Mouse (Mus musculus) neural tube, embryonic 13.5 days (tissue): ENCODE results near the gene Edn3. TPM values are rescaled to one million over a fixed set of nuclear protein-coding genes. Genes with fewer than 3 reads are reported as not detected.
A peak's percentile ranks its signal among the peaks of the same experiment; 100 is the strongest.

Experiments used
- ATAC-seq: fragments of 200-750 bp; cut with Nextera tagmentation; 2 replicates; pipeline ENCODE4 v1.8.0; 2017; ENCODE audit warnings: low read depth, mild to moderate bottlenecking, moderate TSS enrichment, moderate library complexity
- H3K27ac ChIP-seq: fragments of 300-500 bp; sonication (generic); replicated peaks from 2 replicates; pipeline ENCODE4 v1.5.1; 2015; ENCODE audit warnings: moderate library complexity, mild to moderate bottlenecking, inconsistent platforms
- H3K27me3 ChIP-seq: fragments of 300-500 bp; sonication (generic); 2 replicates; pipeline ENCODE4 v1.6.1; 2015; ENCODE audit warnings: mild to moderate bottlenecking, inconsistent platforms
- H3K36me3 ChIP-seq: fragments of 300-500 bp; sonication (generic); 2 replicates; pipeline ENCODE4 v1.6.1; 2015; ENCODE audit warnings: mild to moderate bottlenecking, inconsistent platforms
- H3K4me1 ChIP-seq: fragments of 300-500 bp; sonication (generic); replicated peaks from 2 replicates; pipeline ENCODE4 v1.6.1; 2015; ENCODE audit warnings: inconsistent platforms
- H3K4me2 ChIP-seq: fragments of 300-500 bp; sonication (generic); 2 replicates; pipeline ENCODE4 v1.6.1; 2015; ENCODE audit warnings: inconsistent platforms, mild to moderate bottlenecking, moderate library complexity
- H3K4me3 ChIP-seq: fragments of 300-500 bp; sonication (generic); 2 replicates; pipeline ENCODE4 v1.5.1; 2015; ENCODE audit warnings: mild to moderate bottlenecking, inconsistent platforms
- H3K9ac ChIP-seq: fragments of 300-500 bp; sonication (generic); 2 replicates; pipeline ENCODE4 v1.6.1; 2015; ENCODE audit warnings: moderate library complexity, mild to moderate bottlenecking, inconsistent platforms
- H3K9me3 ChIP-seq: fragments of 300-500 bp; sonication (generic); 2 replicates; pipeline ENCODE4 v1.6.1; 2016; ENCODE audit warnings: inconsistent platforms
- WGBS: fragments of 180-500 bp; shearing (Covaris S2); methylation state at CpG from one replicate; pipeline ENCODE4 v1.1.7; 2015; 5-methylcytosine and 5-hydroxymethylcytosine counted together
- polyA plus RNA-seq: library from polyadenylated mRNA; unstranded; fragments of >200 nt; fragmentation: Nextera tagmentation; extraction: Ambion mirVana; gene quantifications from 2 replicates; pipeline ENCODE4 v1.2.1, GENCODE M21; 2015

Gene Edn3
- polyA plus RNA-seq, 1 experiment from 2014 or later = 7.8 TPM

- no peak overlapping the region for H3K27ac ChIP-seq
- ATAC-seq = no peak
- peaks cover 6% of the 10 kb centered on the region; the same call in 1 of the 2 replicates for H3K9me3 ChIP-seq
- no peaks in the 10 kb centered on the region for H3K4me1 ChIP-seq
- no peak overlapping the region for H3K9ac ChIP-seq
- WGBS = 71% methylated on average over 6 of the region's 6 CpGs
- H3K4me2 ChIP-seq = no peak overlapping the region
- no peaks in the 10 kb centered on the region for H3K36me3 ChIP-seq
- H3K27me3 ChIP-seq = no peaks in the 10 kb centered on the region
- no peak overlapping the region for H3K4me3 ChIP-seq
These were observed 42.0 kb downstream of the Edn3 start for GRCm38 (mm10) chr2:174802453-174802852.

- H3K4me2 ChIP-seq = no peak overlapping the region
- H3K27ac ChIP-seq = no peak overlapping the region
- no peak for ATAC-seq
- H3K36me3 ChIP-seq = no peaks in the 10 kb centered on the region
- H3K4me1 ChIP-seq = no peaks in the 10 kb centered on the region
- H3K27me3 ChIP-seq = no peaks in the 10 kb centered on the region
- no peak overlapping the region for H3K4me3 ChIP-seq
- no peak overlapping the region for H3K9ac ChIP-seq
- 88% methylated on average over 1 of the region's 1 CpGs for WGBS
- peaks cover 6% of the 10 kb centered on the region; the same call in 1 of the 2 replicates for H3K9me3 ChIP-seq
These were observed 43.2 kb downstream of the Edn3 start for GRCm38 (mm10) chr2:174803661-174804060.

GRCm38 (mm10) chr2:174807900-174808299 lies 47.5 kb downstream of the Edn3 start:
- no peaks in the 10 kb centered on the region for H3K4me1 ChIP-seq
- no peaks in the 10 kb centered on the region for H3K36me3 ChIP-seq
- H3K9ac ChIP-seq = no peak overlapping the region
- ATAC-seq = no peak
- H3K4me2 ChIP-seq = no peak overlapping the region
- H3K9me3 ChIP-seq = peaks cover 6% of the 10 kb centered on the region; the same call in 1 of the 2 replicates
- H3K27me3 ChIP-seq = no peaks in the 10 kb centered on the region
- no peak overlapping the region for H3K4me3 ChIP-seq
- no peak overlapping the region for H3K27ac ChIP-seq
- 66% methylated on average over 2 of the region's 2 CpGs for WGBS

GRCm38 (mm10) chr2:174809296-174809695 lies 48.9 kb downstream of the Edn3 start:
- Histone ChIP-seq H3K9me3 (peaks cover 2% of the 10 kb centered on the region; the same call in 1 of the 2 replicates), H3K4me1 (no peaks in the 10 kb centered on the region), H3K9ac (no peak overlapping the region), H3K36me3 (no peaks in the 10 kb centered on the region), H3K27ac (no peak overlapping the region), H3K4me3 (no peak overlapping the region), H3K4me2 (no peak overlapping the region), H3K27me3 (no peaks in the 10 kb centered on the region)
- WGBS = 79% methylated on average over 4 of the region's 4 CpGs
- ATAC-seq = no peak

- H3K36me3 ChIP-seq = no peaks in the 10 kb centered on the region
- ATAC-seq = no peak
- no peak overlapping the region for H3K4me2 ChIP-seq
- no peaks in the 10 kb centered on the region for H3K4me1 ChIP-seq
- 81% methylated on average over 11 of the region's 11 CpGs for WGBS
- no peak overlapping the region for H3K4me3 ChIP-seq
- no peaks in the 10 kb centered on the region for H3K27me3 ChIP-seq
- H3K27ac ChIP-seq = no peak overlapping the region
- no peaks in the 10 kb centered on the region for H3K9me3 ChIP-seq
- H3K9ac ChIP-seq = no peak overlapping the region
These were observed 52.9 kb downstream of the Edn3 start for GRCm38 (mm10) chr2:174813306-174813705.

- Histone ChIP-seq H3K36me3 (no peaks in the 10 kb centered on the region), H3K4me2 (no peak overlapping the region), H3K4me1 (no peaks in the 10 kb centered on the region), H3K27me3 (no peaks in the 10 kb centered on the region), H3K27ac (no peak overlapping the region), H3K9me3 (no peaks in the 10 kb centered on the region), H3K9ac (no peak overlapping the region), H3K4me3 (no peak overlapping the region)
- ATAC-seq = no peak
- 91% methylated on average over 2 of the region's 2 CpGs for WGBS
These were observed 55.7 kb downstream of the Edn3 start for GRCm38 (mm10) chr2:174816163-174816562.

GRCm38 (mm10) chr2:174820286-174820685 lies 59.9 kb downstream of the Edn3 start:
- H3K4me2 ChIP-seq = no peak overlapping the region

GRCm38 (mm10) chr2:174827829-174828228 lies 67.4 kb downstream of the Edn3 start:
- H3K27me3 ChIP-seq = no peaks in the 10 kb centered on the region
- no peaks in the 10 kb centered on the region for H3K4me1 ChIP-seq
- ATAC-seq = no peak
- H3K27ac ChIP-seq = no peak overlapping the region
- no peaks in the 10 kb centered on the region for H3K9me3 ChIP-seq
- H3K4me2 ChIP-seq = no peak overlapping the region
- H3K4me3 ChIP-seq = no peak overlapping the region
- 91% methylated on average over 4 of the region's 4 CpGs for WGBS
- no peaks in the 10 kb centered on the region for H3K36me3 ChIP-seq
- no peak overlapping the region for H3K9ac ChIP-seq

More at GRCm38 (mm10) chr2:174820286-174820685, 59.9 kb downstream of the Edn3 start:
- H3K27ac ChIP-seq = no peak overlapping the region
- 91% methylated on average over 3 of the region's 3 CpGs for WGBS
- no peaks in the 10 kb centered on the region for H3K27me3 ChIP-seq
- ATAC-seq = no peak
- no peaks in the 10 kb centered on the region for H3K9me3 ChIP-seq
- no peaks in the 10 kb centered on the region for H3K36me3 ChIP-seq
- no peak overlapping the region for H3K9ac ChIP-seq
- no peak overlapping the region for H3K4me3 ChIP-seq
- no peaks in the 10 kb centered on the region for H3K4me1 ChIP-seq

GRCm38 (mm10) chr2:174833608-174834007 lies 73.2 kb downstream of the Edn3 start:
- Histone ChIP-seq H3K27ac (no peak overlapping the region; the same call in 1 of the 2 replicates), H3K9me3 (no peaks in the 10 kb centered on the region), H3K27me3 (no peaks in the 10 kb centered on the region), H3K4me1 (no peaks in the 10 kb centered on the region), H3K9ac (no peak overlapping the region), H3K4me3 (no peak overlapping the region), H3K4me2 (no peak overlapping the region), H3K36me3 (no peaks in the 10 kb centered on the region)
- peak; percentile 69 for ATAC-seq
- 72% methylated on average over 5 of the region's 5 CpGs for WGBS

Other genes starting within 250 kb of the Edn3 start
- gene Zfp831, start 117.1 kb upstream of the Edn3 start, polyA plus RNA-seq = not detected in 2 replicates
- gene Gm14444, start 249.6 kb downstream of the Edn3 start, polyA plus RNA-seq = not detected in 2 replicates